Mouse (Mus musculus) erythroblast, embryonic 14.5 days (primary cell): ENCODE measurements around the gene Skap1.

Source experiments
- GATA1 ChIP-seq: IDR thresholded peaks from 2 replicates; pipeline ENCODE4 v1.6.1; 2012; ENCODE audit warnings: low read length, inconsistent platforms, mixed read lengths
- TAL1 ChIP-seq: IDR thresholded peaks from 3 replicates; pipeline ENCODE4 v1.6.1; 2012; ENCODE audit warnings: low read length, inconsistent platforms, mixed read lengths

GRCm38 (mm10) chr11:96629775-96630174, 165.4 kb downstream of the Skap1 start:
- TF ChIP-seq GATA1 (no peak), TAL1 (no peak)
